Mouse (Mus musculus): ENCODE data around the gene Ankib1.

- TF ChIP-seq POLR2A (IDR thresholded peaks at IDR 0.05; ENCODE audit: control insufficient read depth, low read depth, low read length) = no peak
- TF ChIP-seq CTCF (IDR thresholded peaks at IDR 0.05; ENCODE audit: control insufficient read depth, insufficient read depth, insufficient replicate concordance, low read depth, low read length) = no peak
These were observed 18.6 kb downstream of the Ankib1 start for GRCm38 (mm10) chr5:3783947-3784681.
